Mouse (Mus musculus) mammary gland, adult 2 months (tissue): ENCODE measurements around the gene Cdc45. TPM values are rescaled to one million over a fixed set of nuclear protein-coding genes. Genes with fewer than 3 reads are reported as not detected.

Source experiments
- polyA plus RNA-seq: library from polyadenylated mRNA; depleted of rRNA; stranded (reverse); fragments of >200 nt; gene quantifications from 2 replicates; pipeline ENCODE4 v1.2.3, GENCODE M21; 2012; ENCODE audit warnings: low replicate concordance; rRNA removed

Cdc45 gene
- 6.8 and 9.5 TPM in 2 replicates for polyA plus RNA-seq

GRCm38 (mm10) chr16:18811468-18812384, at the start of gene Cdc45, which contains the start of gene Ufd1:
Gene Cdc45 (minus strand): TSS chr16:18811987.
Gene Ufd1 (plus strand): TSS chr16:18811779.

GRCm38 (mm10) chr16:18836468-18837208, 24.9 kb upstream of the Cdc45 start, which contains the start of the genes 2510002D24Rik and Gm28539:
Gene 2510002D24Rik (plus strand): TSS chr16:18836578.
Gene Gm28539 (plus strand): TSS chr16:18836584.

DNA sequence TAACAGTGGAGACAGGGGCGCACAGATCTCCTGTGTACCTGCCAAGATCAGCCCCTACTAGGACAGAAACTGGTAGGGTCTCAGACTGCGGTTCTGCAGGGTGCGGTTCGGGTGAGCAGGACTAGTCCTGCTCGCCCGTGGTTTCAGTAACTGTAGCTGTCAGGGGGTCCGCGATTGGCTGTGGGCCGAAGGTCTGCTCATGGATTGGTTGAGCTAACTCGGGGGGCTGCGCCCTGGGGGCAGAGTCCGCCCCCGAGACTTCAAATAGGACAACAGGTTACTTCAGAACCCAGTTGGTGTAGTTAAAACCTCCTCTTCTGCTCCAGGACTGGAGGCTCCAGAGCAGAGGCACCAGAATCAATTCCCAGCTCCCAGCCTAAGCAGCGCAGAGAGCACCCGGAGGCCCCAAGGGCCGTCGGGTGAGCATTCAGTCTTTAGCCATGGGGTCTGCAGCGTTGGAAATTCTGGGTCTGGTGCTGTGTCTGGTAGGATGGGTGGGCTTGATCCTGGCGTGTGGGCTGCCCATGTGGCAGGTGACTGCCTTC, 35.2 kb downstream of the Cdc45 start, which contains the start of gene Cldn5:
Gene Cldn5, plus strand, starts transcription at position 292 of the 545 bp plus-strand sequence.

Other genes starting within 250 kb of the Cdc45 start
- gene Tbx1, start 221.3 kb downstream of the Cdc45 start, polyA plus RNA-seq: 3.7 and 21.5 TPM in 2 replicates
- gene Gp1bb, start 189.6 kb downstream of the Cdc45 start, polyA plus RNA-seq: 0.80 and 8.0 TPM in 2 replicates
- gene Gm49601, start 185.6 kb downstream of the Cdc45 start, polyA plus RNA-seq: 10.5 and 12.7 TPM in 2 replicates
- 15.8 and 16.6 TPM in 2 replicates for gene Sept5, start 182.0 kb downstream of the Cdc45 start, polyA plus RNA-seq
- gene Cldn5, start 35.1 kb downstream of the Cdc45 start, polyA plus RNA-seq: 67.5 and 135 TPM in 2 replicates
- 24.2 and 41.9 TPM in 2 replicates for gene Ufd1, start 208 bp downstream of the Cdc45 start, polyA plus RNA-seq
- gene 2510002D24Rik, start 24.6 kb upstream of the Cdc45 start, polyA plus RNA-seq: 53.5 and 66.9 TPM in 2 replicates
- 3.7 TPM in 1 of 2 replicates, not detected in the other for gene Gm28539, start 24.6 kb upstream of the Cdc45 start, polyA plus RNA-seq
- 9.0 and 12.6 TPM in 2 replicates for gene Mrpl40, start 64.9 kb upstream of the Cdc45 start, polyA plus RNA-seq
- gene Hira, start 65.0 kb upstream of the Cdc45 start, polyA plus RNA-seq: 50.6 and 52.7 TPM in 2 replicates